Mouse (Mus musculus): ENCODE measurements around the gene Lypd1. TPM values are rescaled to one million over a fixed set of nuclear protein-coding genes. Genes with fewer than 3 reads are reported as not detected.

Gene Lypd1
- polyA plus RNA-seq (2014; fragmentation: Illumina TruSeq; extraction: RNeasy Lipid Tissue Mini Kit (QIAGEN cat#74804); ENCODE audit: low read depth, low replicate concordance) = not detected

DNA sequence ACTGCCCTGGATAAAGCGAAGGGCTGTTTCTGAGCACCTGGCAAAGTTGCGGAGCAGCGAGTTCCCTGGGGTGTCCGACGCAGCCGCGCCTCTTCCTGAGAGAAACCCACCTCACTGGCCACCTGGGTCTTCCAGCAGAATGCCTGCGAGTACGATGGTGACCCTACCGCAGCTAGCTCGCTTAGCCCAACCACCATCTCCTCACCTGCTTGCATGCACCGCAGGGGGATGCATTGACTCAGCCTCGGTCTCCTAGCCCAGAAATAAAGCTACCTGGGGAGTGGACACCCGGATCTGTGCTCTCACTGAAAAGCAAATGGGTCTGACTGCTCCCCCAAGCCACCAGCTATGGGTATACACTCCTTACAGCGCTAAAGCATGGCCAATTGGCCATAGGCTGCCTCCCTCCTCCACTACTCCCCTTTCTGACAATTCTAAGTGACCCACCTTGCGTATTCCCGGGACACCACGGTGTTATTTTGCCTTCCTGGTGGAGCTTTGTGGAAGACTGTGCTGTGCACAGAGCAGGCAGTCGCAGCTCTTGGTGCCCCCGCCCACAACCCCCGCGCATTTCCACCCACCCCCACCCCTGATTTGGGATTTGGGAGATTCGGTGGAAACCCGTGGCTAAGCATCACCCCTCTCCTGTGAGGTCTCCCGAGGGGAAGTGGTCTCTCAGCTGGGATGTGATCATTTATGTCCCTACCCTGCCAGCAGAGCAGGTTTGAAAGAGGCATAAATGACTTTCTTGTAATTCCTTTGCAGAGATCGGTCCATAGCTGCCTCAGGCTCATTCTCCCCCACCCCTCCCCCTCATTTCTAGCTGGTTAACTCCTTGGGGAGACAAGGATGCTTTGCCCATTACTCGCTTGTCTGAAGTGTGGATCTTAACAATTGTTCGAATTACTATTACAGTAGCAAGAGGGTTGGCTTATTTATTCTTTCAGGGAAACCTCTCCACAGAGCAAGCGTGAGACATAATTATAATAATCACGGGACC, at the start of gene Lypd1:
Gene Lypd1 (minus strand): TSS at position 501 of the 1,000 bp plus-strand sequence.

Other genes starting within 250 kb of the Lypd1 start
- 1.2 TPM for gene Gpr39, start 236.1 kb downstream of the Lypd1 start, polyA plus RNA-seq (2014; fragmentation: Illumina TruSeq; extraction: RNeasy Lipid Tissue Mini Kit (QIAGEN cat#74804); ENCODE audit: low read depth, low replicate concordance)

Measured in kidney, adult 10 weeks (tissue).